Mouse (Mus musculus) G1E-ER4 (cell line): ENCODE measurements around the gene Strn. TPM values are rescaled to one million over a fixed set of nuclear protein-coding genes. Genes with fewer than 3 reads are reported as not detected.

ENCODE experiments used
- GATA1 ChIP-seq: IDR thresholded peaks from one replicate; pipeline ENCODE4 v1.8.0; 2012; ENCODE audit warnings: low read length, inconsistent platforms
- polyA plus RNA-seq: library from polyadenylated mRNA; stranded (reverse); fragments of >175 nt; gene quantifications from 2 replicates; pipeline ENCODE4 v1.2.3, GENCODE M21; 2012

Gene Strn
- polyA plus RNA-seq, 1 experiment = 3.8 TPM

GRCm38 (mm10) chr17:78643853-78644475 lies 93.0 kb downstream of the Strn start:
- no peak for TF ChIP-seq GATA1

- no peak for TF ChIP-seq GATA1
These were observed 94.7 kb downstream of the Strn start for GRCm38 (mm10) chr17:78642259-78642658.

- no peak for TF ChIP-seq GATA1
These were observed 96.6 kb downstream of the Strn start for GRCm38 (mm10) chr17:78640387-78640786.

DNA sequence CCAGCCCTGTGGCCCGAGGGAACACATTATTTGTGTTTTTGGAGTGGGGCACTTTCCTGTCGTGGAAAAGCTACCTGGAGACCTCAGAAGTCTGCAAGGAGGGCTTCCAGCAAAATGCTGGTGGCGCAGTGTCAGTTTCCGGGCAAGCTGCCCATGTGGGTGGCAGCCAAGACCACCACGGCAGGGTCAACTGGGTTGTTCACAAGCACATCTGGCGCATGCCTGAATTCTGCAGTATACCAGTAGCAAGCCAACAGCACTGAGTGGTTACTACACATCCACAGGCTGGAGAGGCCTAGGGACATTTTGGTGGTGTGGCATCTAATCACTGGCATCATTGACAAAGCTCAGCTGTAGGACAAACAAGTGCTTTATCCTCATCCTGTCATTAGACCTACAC lies 97.9 kb downstream of the Strn start:
- no peak for TF ChIP-seq GATA1

- no peak for TF ChIP-seq GATA1
These were observed 99.9 kb downstream of the Strn start for GRCm38 (mm10) chr17:78637140-78637539.

DNA sequence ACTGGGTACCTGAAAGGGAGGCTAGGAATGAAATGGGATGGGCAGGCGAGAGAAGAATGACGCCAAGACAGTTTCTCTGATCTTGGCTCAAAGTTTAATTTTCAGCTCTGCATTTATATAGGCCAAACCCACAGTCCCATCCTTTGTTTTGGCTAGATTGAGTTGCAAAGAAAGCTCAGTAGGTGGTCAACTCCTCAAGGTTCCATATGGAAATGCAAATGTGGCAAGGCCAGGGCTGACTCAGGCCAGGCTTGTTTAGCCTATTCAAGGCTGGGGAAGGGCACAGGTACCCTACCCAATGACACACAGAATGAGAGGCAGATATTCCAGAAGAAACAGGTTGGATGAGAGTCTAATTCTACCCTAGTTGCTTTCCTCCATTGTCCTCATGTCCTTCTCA lies 101.4 kb downstream of the Strn start:
- no peak for TF ChIP-seq GATA1

- TF ChIP-seq GATA1 = no peak
These were observed 112.1 kb downstream of the Strn start for GRCm38 (mm10) chr17:78624941-78625340.

DNA sequence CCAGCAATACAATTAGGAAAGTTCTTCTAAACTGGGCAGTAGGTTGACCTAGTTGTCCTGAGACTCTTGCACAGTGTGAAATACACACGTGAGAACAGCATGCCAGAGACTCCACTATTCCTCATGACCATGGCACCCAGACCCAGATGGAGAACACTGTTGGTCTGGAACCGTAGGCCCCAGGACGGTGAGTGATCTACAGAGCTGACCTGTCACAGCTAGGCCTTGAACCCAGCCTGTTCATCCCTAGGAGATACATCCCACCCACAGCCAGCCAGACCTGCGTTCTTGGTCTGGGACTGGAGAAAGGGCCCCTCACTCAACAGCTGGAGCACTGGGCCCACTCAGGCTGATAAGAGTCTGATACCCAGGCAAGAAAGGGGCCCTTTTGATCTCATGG lies 115.1 kb downstream of the Strn start:
- TF ChIP-seq GATA1 = no peak

- TF ChIP-seq GATA1 = no peak
These were observed 116.3 kb downstream of the Strn start for GRCm38 (mm10) chr17:78620740-78621139.

GRCm38 (mm10) chr17:78619981-78620380 lies 117.0 kb downstream of the Strn start:
- TF ChIP-seq GATA1 = no peak

GRCm38 (mm10) chr17:78618164-78618693 lies 118.8 kb downstream of the Strn start:
- no peak for TF ChIP-seq GATA1

- no peak for TF ChIP-seq GATA1
These were observed 121.9 kb downstream of the Strn start for GRCm38 (mm10) chr17:78615096-78615495.

- TF ChIP-seq GATA1 = no peak
These were observed 122.5 kb downstream of the Strn start for GRCm38 (mm10) chr17:78614481-78614880.

- no peak for TF ChIP-seq GATA1
These were observed 125.9 kb downstream of the Strn start for GRCm38 (mm10) chr17:78611117-78611516.

DNA sequence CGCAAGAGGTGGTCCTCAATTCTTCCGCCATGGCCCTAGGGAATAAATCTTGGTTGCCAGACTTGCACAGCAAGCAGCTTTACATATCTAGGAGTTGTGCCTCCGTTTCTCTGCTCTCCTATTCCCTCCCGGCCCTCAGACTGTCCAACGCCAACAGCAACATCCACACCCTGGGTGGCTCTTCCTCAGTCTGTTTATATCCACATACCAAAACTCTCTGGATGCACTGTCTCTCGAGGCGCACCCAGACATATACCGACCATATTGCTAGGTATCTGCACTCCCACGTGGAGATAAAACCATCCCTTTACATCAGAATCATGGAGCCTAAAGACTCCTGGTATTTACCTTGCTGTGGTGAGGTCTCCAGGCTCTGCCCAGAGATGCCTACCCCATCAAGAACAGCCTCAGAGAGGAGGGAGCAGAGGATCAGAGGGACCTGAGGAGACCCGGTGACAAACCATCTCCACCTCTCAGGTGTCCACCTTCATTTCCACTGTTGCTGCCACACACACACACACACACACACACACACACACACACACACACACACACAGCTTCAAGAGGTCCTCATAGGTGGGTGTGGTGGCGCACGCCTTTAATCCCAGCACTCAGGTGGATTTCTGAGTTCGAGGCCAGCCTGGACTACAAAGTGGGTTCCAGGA lies 127.7 kb downstream of the Strn start:
- TF ChIP-seq GATA1 = no peak

DNA sequence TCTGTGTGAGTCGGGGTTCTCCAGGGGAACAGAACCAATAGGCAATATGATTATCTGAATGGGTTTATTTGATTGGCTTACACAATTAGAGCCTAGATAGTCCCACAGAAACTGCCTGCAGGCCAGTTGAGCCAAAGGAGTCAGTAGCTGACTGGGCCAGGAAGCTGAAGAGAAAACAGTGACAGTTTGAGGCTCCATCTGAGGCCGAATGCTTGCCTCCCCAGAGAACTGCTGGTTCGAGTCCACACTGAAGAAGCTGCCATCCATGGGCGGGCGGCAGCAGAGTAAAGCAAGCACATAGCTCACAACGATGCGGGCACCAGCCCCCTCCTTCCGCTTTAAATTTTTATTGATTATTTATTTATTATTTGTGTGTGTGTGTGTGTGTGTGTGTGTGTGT lies 128.3 kb downstream of the Strn start:
- TF ChIP-seq GATA1 = no peak

DNA sequence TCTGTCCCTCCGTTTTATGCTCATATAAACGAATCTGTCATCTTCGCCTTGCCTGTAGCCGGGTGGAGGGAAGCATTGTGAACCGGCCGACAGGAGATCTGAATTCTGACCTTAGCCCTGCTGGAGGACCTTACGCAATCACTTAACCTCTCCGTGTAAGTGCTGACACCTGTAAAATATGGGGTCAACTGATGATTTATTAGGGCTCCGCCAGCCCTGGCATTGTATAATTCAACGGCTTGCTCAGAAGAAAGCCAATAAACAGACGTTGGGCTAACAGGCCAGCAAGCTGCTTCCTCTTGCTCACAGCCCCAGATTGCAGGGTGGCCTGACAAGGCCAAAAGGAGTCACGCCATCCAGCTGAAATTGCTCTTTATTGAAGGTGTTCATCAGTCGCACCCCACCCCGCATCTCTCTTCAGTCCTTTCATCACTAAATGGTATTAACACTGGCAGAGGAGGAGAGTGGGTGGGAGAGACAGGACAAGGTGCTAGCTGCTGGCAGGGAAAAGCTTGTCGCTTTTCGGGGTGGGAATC lies 128.8 kb downstream of the Strn start:
- no peak for TF ChIP-seq GATA1

DNA sequence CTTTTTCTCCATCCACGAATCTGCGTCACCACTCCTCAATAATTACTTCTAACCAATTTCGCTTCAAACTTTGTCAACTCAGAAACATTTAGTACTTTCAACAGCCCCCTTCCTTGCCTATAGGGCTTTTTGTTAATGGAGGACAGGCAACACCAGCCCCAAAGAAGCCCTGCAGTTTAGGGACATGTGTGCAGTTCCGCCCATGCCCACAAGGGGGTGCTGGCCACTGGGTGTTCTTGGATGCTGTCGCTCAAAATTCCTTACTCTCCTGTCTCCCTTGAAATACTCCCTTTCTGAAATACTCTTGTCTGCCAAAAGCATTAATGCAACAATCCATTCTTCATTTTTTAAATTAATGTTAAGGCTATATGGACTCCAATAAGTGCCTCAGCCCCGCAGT lies 132.6 kb downstream of the Strn start:
- no peak for TF ChIP-seq GATA1
